Mouse (Mus musculus) c-Kit-positive CD71-negative TER-119-negative erythroid progenitor cells, embryonic 14.5 days (primary cell): ENCODE measurements around the gene Armcx4.
"Not testable (repeated sequence)": the region's sequence is repeated elsewhere in the genome, so short reads cannot be mapped to it uniquely, and the experiment has no call there.

Source experiments
- DNase-seq: peaks from one replicate; pipeline ENCODE4 v3.0.0-alpha.2; 2013; ENCODE audit warnings: low read depth

Gene Armcx4

DNA sequence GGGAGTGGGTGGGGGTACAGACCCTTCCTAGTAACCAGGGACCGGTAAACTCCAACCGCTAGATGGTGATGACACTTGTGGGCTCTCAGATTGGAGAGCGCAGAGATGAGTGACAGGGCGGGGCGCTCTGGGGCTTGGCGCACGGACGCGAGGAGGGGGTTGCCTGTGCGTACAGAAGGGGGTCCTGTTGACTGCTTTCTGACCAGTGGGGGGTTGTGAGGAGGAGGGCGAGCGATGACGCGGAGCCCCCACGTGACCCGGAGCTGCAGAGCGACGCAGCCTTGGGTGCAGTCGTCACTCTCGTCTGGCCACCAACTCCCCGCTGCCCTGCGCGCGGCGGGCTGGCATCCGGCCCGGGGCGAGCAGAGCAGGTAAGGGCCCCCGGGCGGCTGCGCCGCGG, at the start of gene Armcx4:
Gene Armcx4 (plus strand): TSS at position 253 of the 400 bp plus-strand sequence.
- DNase-seq = peak; percentile 19

DNA sequence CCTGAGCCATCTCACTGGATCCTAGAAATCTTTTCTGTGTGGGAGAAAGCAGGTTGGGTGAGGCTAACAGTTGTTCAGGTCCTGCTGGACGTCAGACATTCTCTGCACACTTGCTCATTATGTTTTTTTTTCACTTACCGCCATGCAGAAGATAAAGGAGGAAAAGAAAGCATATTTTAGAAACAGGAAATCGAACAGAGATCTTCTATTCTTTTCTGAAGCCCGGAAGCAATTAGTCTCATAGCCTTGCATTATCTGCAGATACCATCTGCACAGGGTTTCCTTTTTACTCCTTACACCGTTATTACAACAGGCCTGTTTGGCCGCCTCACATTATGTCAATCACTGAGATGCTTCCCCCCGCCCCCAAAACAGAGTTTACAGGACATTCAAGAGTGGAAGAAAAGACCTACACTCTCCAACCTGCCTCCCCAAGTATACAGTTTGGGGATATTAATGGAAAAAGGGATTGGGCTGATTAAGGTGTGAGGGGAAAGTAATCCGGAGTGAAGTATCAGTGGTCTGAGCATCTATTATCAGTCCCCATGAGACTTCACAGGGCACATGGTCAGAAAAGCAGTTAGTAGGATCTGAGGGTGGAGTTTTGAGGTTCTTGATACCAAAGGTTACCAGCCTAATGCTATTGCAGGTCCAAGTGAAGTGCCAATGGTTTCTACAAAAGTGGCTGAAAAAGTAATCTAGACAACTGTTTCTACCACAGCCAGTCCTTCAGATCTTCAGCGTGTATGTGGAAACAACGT, 45.1 kb upstream of the Armcx4 start:
- peak; percentile 17 for DNase-seq

DNA sequence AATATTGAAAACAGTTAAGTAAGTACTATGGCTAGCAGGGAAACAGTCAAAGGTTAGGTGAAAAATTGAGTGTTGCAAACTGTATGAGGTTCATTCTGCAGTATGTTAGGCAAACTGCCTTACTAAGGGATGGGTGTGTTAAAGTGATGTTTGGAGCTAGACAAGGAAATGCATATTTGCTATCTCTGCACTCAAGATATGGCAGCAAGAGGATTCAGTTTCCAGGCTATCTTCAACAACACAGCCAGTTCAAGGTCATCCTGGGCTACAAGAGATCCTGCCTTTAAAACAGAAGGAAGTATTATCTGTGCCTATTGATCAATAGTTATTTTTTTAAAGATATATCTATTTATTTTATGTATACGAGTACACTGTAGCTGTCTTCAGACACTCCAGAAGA, 40.0 kb upstream of the Armcx4 start:
- no peak for DNase-seq

DNA sequence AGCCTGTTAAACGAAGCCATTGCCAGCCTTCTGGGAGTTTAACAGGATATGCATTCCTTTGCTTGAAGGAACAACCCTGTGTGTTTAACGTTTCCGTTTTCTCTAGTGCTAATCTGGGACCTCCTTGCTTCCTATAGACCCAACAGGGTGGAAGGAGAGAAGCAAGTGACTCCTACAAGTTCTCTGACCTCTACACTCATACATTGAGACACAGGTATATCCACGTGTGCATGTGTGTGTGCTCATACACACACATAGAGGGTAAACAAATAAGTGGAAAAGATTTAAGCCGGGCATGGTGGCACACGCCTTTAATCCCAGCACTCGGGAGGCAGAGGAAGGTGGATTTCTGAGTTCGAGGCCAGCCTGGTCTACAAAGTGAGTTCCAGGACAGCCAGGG, 38.9 kb upstream of the Armcx4 start:
- DNase-seq = no peak

DNA sequence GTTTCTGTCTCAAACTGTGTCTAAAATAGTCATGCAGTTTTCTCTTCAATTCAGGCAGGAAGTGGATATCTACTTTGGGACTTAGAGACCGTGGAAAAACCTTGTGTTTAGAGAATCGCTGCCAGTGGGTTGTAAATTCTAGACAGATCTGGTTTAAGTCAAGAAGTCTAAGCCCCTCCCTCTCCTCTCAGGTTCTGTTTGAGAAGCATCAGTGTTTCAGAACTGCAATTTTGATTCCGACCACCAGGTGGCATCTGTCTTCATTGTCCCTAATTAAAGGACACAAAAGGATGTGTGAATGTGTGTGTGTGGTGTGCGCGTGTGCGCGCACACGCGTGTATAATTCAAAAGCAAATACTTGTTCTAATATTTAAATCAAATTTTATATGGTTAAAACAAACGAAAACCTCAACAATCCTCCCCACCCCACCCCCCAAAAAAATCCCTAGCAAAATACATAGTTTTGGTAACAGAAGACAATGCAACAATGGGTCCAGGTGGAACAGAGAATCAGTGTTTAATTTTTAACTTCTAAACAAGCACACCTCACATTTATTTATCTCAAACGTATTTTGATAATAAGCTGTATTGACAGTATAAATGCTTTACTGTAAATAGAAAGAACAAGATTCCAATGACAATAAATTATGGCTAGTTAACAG, 38.2 kb upstream of the Armcx4 start:
- peak; percentile 74 for DNase-seq

DNA sequence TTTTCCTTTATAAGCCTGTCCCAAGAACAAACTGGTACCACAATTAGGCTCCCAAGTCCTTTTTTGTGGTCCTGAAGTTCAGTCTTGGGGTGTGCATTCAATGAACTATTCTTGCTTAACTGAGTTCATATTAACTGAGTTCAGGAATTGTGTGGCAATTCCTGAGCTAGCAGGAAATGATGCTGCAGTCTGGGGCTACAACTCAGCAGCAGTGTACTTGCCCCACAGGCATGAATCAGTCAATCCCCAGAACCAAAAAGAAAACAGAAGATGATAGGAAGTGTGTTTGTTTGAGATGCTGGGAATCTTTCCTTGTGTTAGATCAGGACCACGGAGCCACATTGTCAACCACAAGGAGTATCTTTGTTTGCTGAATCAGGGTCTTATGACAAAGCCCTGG, 34.3 kb upstream of the Armcx4 start:
- no peak for DNase-seq

- DNase-seq = no peak
Observed at GRCm38 (mm10) chrX:134661586-134661985, 24.7 kb upstream of the Armcx4 start.

DNA sequence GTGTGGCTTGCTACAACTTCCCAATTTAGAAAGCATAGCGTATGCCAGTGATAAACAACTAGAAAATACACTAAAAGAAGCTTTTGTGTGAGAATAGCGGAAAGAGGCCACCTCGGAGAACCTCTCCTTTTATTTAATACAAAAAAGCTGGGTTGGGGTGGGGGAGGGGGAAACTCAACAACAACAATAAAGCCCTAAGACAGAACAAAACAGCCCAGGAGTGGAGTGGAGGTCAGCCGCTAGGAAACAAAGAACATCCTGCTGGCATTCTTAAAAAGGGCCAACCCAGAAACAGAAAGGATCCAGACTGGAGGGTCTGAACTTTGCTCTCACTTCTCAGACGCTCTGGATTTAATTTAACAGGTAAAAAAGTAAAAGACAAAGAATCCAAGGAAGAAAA, 11.3 kb upstream of the Armcx4 start:
- DNase-seq = no peak

DNA sequence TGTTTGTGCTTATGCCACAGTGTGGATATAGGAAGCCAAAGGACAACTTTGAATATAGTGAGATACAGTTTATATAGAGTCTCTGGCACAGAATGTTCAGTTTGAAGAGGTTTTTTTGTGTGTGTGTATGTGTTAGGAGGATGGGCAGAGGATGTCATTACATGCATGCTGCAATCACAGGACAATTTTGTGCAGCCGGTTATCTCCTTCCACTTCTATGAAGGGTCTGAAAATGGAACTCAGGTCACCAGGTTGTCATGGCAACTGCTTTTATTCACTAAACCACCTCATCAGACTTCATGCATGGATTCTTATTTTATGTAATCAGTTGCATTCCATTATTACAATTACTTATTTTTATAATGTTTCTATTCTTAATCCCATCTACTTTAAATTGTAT, 10.4 kb upstream of the Armcx4 start:
- no peak for DNase-seq

DNA sequence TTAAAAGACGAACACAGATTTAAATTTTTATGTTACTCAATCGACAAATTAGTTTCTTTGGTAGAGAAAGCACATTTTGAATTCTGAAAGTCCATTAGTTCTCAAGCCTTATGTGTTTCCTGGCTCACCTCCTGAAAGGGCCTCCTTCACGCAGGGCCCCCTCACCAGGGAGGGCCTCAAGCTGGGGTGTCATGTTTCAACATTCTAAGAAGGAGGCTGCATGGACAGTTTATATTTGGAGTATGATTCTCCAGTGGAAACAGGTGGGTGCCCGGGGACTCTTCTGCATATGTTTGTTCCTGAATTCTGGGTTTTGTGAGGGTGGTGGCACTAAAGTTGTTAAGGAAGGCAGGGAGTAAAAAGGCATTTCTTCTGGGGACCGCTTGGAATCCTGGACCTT, 1.4 kb upstream of the Armcx4 start:
- DNase-seq = no peak

DNA sequence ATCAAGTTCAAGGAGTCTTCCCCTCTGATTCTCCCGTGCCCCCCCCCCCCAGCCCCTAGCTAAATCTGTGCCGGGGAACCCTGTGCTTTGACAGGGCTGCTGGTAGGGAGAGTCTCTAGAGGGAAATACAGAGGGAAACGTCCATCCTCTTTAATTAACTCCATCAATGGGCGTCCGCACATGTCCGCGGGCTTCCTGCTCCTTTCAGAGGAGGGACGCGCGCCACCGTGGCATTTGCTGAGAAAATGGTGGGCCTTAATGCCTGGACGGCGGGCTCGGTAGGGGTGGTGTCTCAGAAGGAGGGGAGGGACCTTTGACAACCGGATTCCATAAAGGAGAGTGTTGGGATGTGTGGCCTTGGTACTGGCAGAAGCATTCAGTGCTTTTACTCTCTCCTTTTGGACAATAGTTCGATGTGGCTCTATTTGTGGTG, 436 bp downstream of the Armcx4 start:
- DNase-seq = no peak

- DNase-seq = no peak
Observed at GRCm38 (mm10) chrX:134689676-134690075, 3.4 kb downstream of the Armcx4 start.

DNA sequence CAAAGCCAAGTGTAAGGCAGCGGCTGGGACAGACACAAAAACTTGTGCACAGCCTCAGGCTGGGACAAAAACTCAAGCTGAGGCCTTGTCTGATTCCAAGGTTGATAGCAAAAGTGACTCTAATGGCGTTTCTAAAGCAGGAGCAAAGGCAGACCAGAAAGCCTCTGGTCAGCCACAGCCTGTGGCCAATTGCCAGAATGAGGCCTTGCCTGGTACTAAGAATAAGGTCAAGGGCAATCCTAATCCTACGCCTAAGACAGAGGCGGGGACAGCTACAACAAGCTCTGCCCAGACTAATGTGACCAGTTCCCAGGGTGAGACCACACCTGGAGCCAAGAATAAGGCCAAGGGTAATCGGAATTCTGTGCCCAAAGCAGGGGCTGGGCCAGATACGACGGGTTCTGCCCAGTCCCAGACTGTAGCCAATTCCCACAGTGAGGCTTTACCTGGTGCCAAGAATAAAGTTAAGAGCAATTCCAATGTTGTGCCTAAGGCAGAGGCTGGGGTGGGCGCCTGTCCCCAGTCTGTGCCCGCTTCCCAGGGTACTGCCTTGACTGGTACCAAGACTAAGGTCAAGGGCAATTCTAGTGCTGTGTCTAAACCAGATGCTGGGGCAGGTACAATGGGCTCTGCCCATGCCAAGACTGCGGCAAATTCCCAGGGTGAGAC, 4.7 kb downstream of the Armcx4 start:
- no peak for DNase-seq

- no peak for DNase-seq
Observed at GRCm38 (mm10) chrX:134691540-134691935, 5.2 kb downstream of the Armcx4 start.

GRCm38 (mm10) chrX:134716863-134717262, 30.5 kb downstream of the Armcx4 start:
- DNase-seq = no peak

GRCm38 (mm10) chrX:134717752-134718308, 31.5 kb downstream of the Armcx4 start, which contains the start of gene Armcx1:
Gene Armcx1, plus strand, starts transcription at chrX:134717963.
- DNase-seq = no peak

DNA sequence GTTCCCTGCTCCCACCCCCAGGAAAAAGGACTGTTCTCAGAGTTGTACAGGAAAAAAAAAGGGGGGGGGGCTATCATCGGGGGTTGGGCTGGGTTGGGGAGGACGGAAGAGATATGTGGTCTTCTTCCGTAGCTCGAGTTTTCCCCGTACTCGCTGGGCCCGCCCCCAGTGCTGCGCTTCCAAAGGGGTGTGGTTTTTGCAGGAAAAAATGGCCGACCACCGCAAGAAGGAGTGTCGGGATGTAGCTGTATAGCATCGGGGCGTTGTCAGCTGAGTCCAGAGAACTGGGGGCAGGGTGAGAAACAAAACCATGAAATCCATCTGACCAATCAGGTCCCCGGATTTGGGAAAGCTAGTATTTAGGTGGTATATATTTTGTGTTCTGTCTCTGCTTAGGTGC, 32.2 kb downstream of the Armcx4 start:
- no peak for DNase-seq

- not testable (repeated sequence) for DNase-seq
Observed at GRCm38 (mm10) chrX:134723762-134724161, 37.4 kb downstream of the Armcx4 start.

GRCm38 (mm10) chrX:134729778-134730177, 43.5 kb downstream of the Armcx4 start:
- no peak for DNase-seq

DNA sequence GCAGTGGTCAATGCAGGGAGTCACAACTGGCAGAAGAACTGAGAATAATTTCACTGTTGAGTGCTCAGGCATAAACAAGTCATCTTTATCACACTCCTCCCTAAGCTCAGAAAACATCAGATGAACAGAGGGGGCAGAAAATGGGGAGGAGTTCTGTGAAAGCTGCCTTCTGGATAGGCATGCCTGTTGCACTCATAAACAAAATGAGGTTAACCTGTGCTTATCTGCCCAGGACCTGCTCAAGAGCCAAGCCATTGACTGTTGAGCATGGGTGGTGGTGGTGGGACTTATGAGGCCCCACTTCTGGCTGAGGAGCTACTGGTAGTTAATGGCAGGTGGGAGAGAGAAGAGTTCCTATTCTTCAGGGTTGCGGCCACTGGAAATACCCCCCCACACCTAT, 51.5 kb downstream of the Armcx4 start:
- DNase-seq = no peak

DNA sequence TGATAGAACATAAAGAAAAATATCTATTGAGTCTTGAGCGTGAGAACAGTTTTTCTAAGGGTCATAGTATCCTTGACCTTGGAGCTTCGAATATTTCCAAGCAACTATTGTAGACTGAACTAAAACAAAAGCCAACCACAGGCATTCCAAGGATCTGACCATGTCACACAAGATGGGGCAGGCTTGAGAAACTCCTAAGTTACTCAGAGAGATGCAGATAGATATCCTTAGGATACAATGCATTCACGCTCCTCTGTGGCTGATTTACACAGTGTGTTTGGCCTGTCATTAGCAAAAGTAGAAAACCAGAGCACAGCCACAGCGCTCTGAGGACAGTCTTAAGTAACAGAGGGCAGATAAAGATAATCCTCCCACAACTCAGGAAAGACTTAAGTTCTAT, 52.8 kb downstream of the Armcx4 start:
- DNase-seq = no peak

- DNase-seq = no peak
Observed at GRCm38 (mm10) chrX:134741862-134742261, 55.5 kb downstream of the Armcx4 start.
